Mouse (Mus musculus): ENCODE measurements around the gene Myrfl. TPM values are rescaled to one million over a fixed set of nuclear protein-coding genes. Genes with fewer than 3 reads are reported as not detected.

Myrfl gene
- polyA plus RNA-seq, 1 experiment from 2014 or later, result 0.09 TPM

- H3K9ac ChIP-seq, result no peak overlapping the region
- H3K36me3 ChIP-seq, result no peaks in the 10 kb centered on the region
- no peak for ATAC-seq (ENCODE audit: borderline replicate concordance, extremely low read depth, low FRiP score, low TSS enrichment)
- WGBS, result 63% methylated on average over 10 of the region's 10 CpGs
- H3K4me2 ChIP-seq, result no peak overlapping the region
- H3K9me3 ChIP-seq, result no peaks in the 10 kb centered on the region
- no peak overlapping the region for H3K4me3 ChIP-seq
- no peak overlapping the region for H3K27ac ChIP-seq
- H3K4me1 ChIP-seq, result peaks cover 3% of the 10 kb centered on the region; the same call in 1 of the 2 replicates
- no peaks in the 10 kb centered on the region for H3K27me3 ChIP-seq
Observed at GRCm38 (mm10) chr10:116746281-116747011, 150.3 kb downstream of the Myrfl start.

GRCm38 (mm10) chr10:116742696-116743095, 154.0 kb downstream of the Myrfl start:
- Histone ChIP-seq H3K36me3 (no peaks in the 10 kb centered on the region), H3K27ac (no peak overlapping the region), H3K9me3 (no peaks in the 10 kb centered on the region), H3K9ac (no peak overlapping the region), H3K4me2 (no peak overlapping the region), H3K4me1 (no peaks in the 10 kb centered on the region), H3K27me3 (no peaks in the 10 kb centered on the region), H3K4me3 (no peak overlapping the region)
- ATAC-seq (ENCODE audit: borderline replicate concordance, extremely low read depth, low FRiP score, low TSS enrichment), result no peak
- 65% methylated on average over 2 of the region's 2 CpGs for WGBS

GRCm38 (mm10) chr10:116742189-116742588, 154.5 kb downstream of the Myrfl start:
- H3K27ac ChIP-seq, result no peak overlapping the region
- H3K9ac ChIP-seq, result no peak overlapping the region
- H3K4me3 ChIP-seq, result no peak overlapping the region
- 74% methylated on average over 8 of the region's 8 CpGs for WGBS
- H3K4me2 ChIP-seq, result no peak overlapping the region
- no peaks in the 10 kb centered on the region for H3K27me3 ChIP-seq
- ATAC-seq (ENCODE audit: borderline replicate concordance, extremely low read depth, low FRiP score, low TSS enrichment), result no peak
- H3K9me3 ChIP-seq, result no peaks in the 10 kb centered on the region
- H3K4me1 ChIP-seq, result no peaks in the 10 kb centered on the region
- no peaks in the 10 kb centered on the region for H3K36me3 ChIP-seq

- no peak overlapping the region for H3K4me3 ChIP-seq
- no peaks in the 10 kb centered on the region for H3K4me1 ChIP-seq
- H3K27me3 ChIP-seq, result no peaks in the 10 kb centered on the region
- no peak overlapping the region for H3K4me2 ChIP-seq
- no peak overlapping the region for H3K9ac ChIP-seq
- no peaks in the 10 kb centered on the region for H3K36me3 ChIP-seq
- no peaks in the 10 kb centered on the region for H3K9me3 ChIP-seq
- ATAC-seq (ENCODE audit: borderline replicate concordance, extremely low read depth, low FRiP score, low TSS enrichment), result no peak
- H3K27ac ChIP-seq, result no peak overlapping the region
- 66% methylated on average over 6 of the region's 6 CpGs for WGBS
Observed at GRCm38 (mm10) chr10:116741343-116741742, 155.4 kb downstream of the Myrfl start.

- no peaks in the 10 kb centered on the region for H3K27me3 ChIP-seq
- H3K36me3 ChIP-seq, result no peaks in the 10 kb centered on the region
- H3K4me3 ChIP-seq, result no peak overlapping the region
- no peaks in the 10 kb centered on the region for H3K4me1 ChIP-seq
- H3K9ac ChIP-seq, result no peak overlapping the region
- 63% methylated on average over 7 of the region's 7 CpGs for WGBS
- H3K27ac ChIP-seq, result no peak overlapping the region
- H3K4me2 ChIP-seq, result no peak overlapping the region
- no peaks in the 10 kb centered on the region for H3K9me3 ChIP-seq
- peak; percentile 35; the same call in 1 of the 2 replicates for ATAC-seq (ENCODE audit: borderline replicate concordance, extremely low read depth, low FRiP score, low TSS enrichment)
Observed at GRCm38 (mm10) chr10:116740073-116740472, 156.6 kb downstream of the Myrfl start.

- Histone ChIP-seq H3K9me3 (no peaks in the 10 kb centered on the region), H3K4me1 (no peaks in the 10 kb centered on the region), H3K9ac (no peak overlapping the region), H3K4me3 (no peak overlapping the region), H3K36me3 (no peaks in the 10 kb centered on the region), H3K27me3 (no peaks in the 10 kb centered on the region), H3K4me2 (no peak overlapping the region), H3K27ac (no peak overlapping the region)
- 75% methylated on average over 8 of the region's 8 CpGs for WGBS
- ATAC-seq (ENCODE audit: borderline replicate concordance, extremely low read depth, low FRiP score, low TSS enrichment), result no peak
Observed at GRCm38 (mm10) chr10:116738533-116738932, 158.2 kb downstream of the Myrfl start.

- Histone ChIP-seq H3K36me3 (no peaks in the 10 kb centered on the region), H3K4me2 (no peak overlapping the region), H3K9ac (no peak overlapping the region), H3K9me3 (no peaks in the 10 kb centered on the region), H3K27ac (no peak overlapping the region), H3K4me3 (no peak overlapping the region), H3K27me3 (no peaks in the 10 kb centered on the region), H3K4me1 (no peaks in the 10 kb centered on the region)
- ATAC-seq (ENCODE audit: borderline replicate concordance, extremely low read depth, low FRiP score, low TSS enrichment), result no peak
- WGBS, result 71% methylated on average over 8 of the region's 8 CpGs
Observed at GRCm38 (mm10) chr10:116735607-116736006, 161.1 kb downstream of the Myrfl start.

GRCm38 (mm10) chr10:116733651-116734050, 163.1 kb downstream of the Myrfl start:
- no peak for ATAC-seq (ENCODE audit: borderline replicate concordance, extremely low read depth, low FRiP score, low TSS enrichment)
- Histone ChIP-seq H3K4me1 (no peaks in the 10 kb centered on the region), H3K4me2 (no peak overlapping the region), H3K27me3 (no peaks in the 10 kb centered on the region), H3K27ac (no peak overlapping the region), H3K4me3 (no peak overlapping the region), H3K36me3 (no peaks in the 10 kb centered on the region), H3K9ac (no peak overlapping the region), H3K9me3 (no peaks in the 10 kb centered on the region)
- 60% methylated on average over 7 of the region's 7 CpGs for WGBS

GRCm38 (mm10) chr10:116730033-116730652, 166.6 kb downstream of the Myrfl start:
- 46% methylated on average over 10 of the region's 10 CpGs for WGBS
- H3K9me3 ChIP-seq, result no peaks in the 10 kb centered on the region
- H3K27me3 ChIP-seq, result no peaks in the 10 kb centered on the region
- H3K4me3 ChIP-seq, result no peak overlapping the region
- H3K36me3 ChIP-seq, result no peaks in the 10 kb centered on the region
- no peak for ATAC-seq (ENCODE audit: borderline replicate concordance, extremely low read depth, low FRiP score, low TSS enrichment)
- no peak overlapping the region for H3K27ac ChIP-seq
- peaks cover 10% of the 10 kb centered on the region for H3K4me1 ChIP-seq
- no peak overlapping the region for H3K4me2 ChIP-seq
- H3K9ac ChIP-seq, result no peak overlapping the region

GRCm38 (mm10) chr10:116728860-116729259, 167.9 kb downstream of the Myrfl start:
- no peak overlapping the region for H3K4me3 ChIP-seq
- peak overlapping the region; percentile 37; the same call in 1 of the 2 replicates for H3K27ac ChIP-seq
- WGBS, result 40% methylated on average over 5 of the region's 10 CpGs
- H3K9ac ChIP-seq, result no peak overlapping the region
- no peaks in the 10 kb centered on the region for H3K9me3 ChIP-seq
- peak; percentile 28; the same call in 1 of the 2 replicates for ATAC-seq (ENCODE audit: borderline replicate concordance, extremely low read depth, low FRiP score, low TSS enrichment)
- H3K36me3 ChIP-seq, result no peaks in the 10 kb centered on the region
- H3K4me1 ChIP-seq, result peaks cover 10% of the 10 kb centered on the region
- H3K4me2 ChIP-seq, result no peak overlapping the region
- H3K27me3 ChIP-seq, result no peaks in the 10 kb centered on the region

GRCm38 (mm10) chr10:116727702-116728298, 168.9 kb downstream of the Myrfl start:
- Histone ChIP-seq H3K4me3 (peak overlapping the region; percentile 14; the same call in 1 of the 2 replicates), H3K27ac (peak overlapping the region; percentile 11; the same call in 1 of the 2 replicates), H3K4me1 (peaks cover 10% of the 10 kb centered on the region), H3K4me2 (peak overlapping the region; percentile 44), H3K27me3 (no peaks in the 10 kb centered on the region), H3K36me3 (no peaks in the 10 kb centered on the region), H3K9ac (peak overlapping the region; percentile 1; the same call in 1 of the 2 replicates), H3K9me3 (no peaks in the 10 kb centered on the region)
- WGBS, result 18% methylated on average over 14 of the region's 14 CpGs
- no peak for ATAC-seq (ENCODE audit: borderline replicate concordance, extremely low read depth, low FRiP score, low TSS enrichment)
